Mouse (Mus musculus) thymus, adult 2 months (tissue): ENCODE results near the gene Ptpn12. TPM values are rescaled to one million over a fixed set of nuclear protein-coding genes. Genes with fewer than 3 reads are reported as not detected.
"Not testable (repeated sequence)": the region's sequence is repeated elsewhere in the genome, so short reads cannot be mapped to it uniquely, and the experiment has no call there.

Experiments
- DNase-seq: peaks from one replicate; pipeline ENCODE4 v3.0.0; 2021
- H3K27ac ChIP-seq: fragments of 200-500 bp; 2 replicates; pipeline ENCODE4 v1.5.1; 2012; ENCODE audit warnings: low read length, control low read depth; ENCODE audit not compliant: control insufficient read depth, insufficient read depth
- H3K27me3 ChIP-seq: fragments of 200-500 bp; 2 replicates; pipeline ENCODE4 v1.6.1; 2012; ENCODE audit warnings: mild to moderate bottlenecking, low read length, moderate library complexity, mixed read lengths; ENCODE audit not compliant: control insufficient read depth, insufficient read depth
- H3K36me3 ChIP-seq: fragments of 200-500 bp; 2 replicates; pipeline ENCODE4 v1.6.1; 2012; ENCODE audit warnings: mild to moderate bottlenecking, low read length, moderate library complexity; ENCODE audit not compliant: control insufficient read depth, insufficient read depth
- H3K4me1 ChIP-seq: fragments of 200-500 bp; replicated peaks from 2 replicates; pipeline ENCODE4 v1.6.1; 2012; ENCODE audit warnings: low read length; ENCODE audit not compliant: control insufficient read depth, insufficient read depth
- H3K4me3 ChIP-seq: fragments of 200-500 bp; 2 replicates; pipeline ENCODE4 v1.5.1; 2012; ENCODE audit warnings: mild to moderate bottlenecking, low read length, control low read depth, moderate library complexity; ENCODE audit not compliant: control insufficient read depth, insufficient read depth
- CTCF ChIP-seq: fragments of 200-500 bp; IDR thresholded peaks from 2 replicates; pipeline ENCODE4 v1.5.1; 2012; ENCODE audit warnings: mild to moderate bottlenecking, control low read depth, low read length, moderate library complexity, borderline replicate concordance; ENCODE audit not compliant: control insufficient read depth, poor library complexity, insufficient read depth; ENCODE audit errors: extremely low read depth
- POLR2A ChIP-seq: fragments of 200-500 bp; IDR thresholded peaks from 2 replicates; pipeline ENCODE4 v1.6.1; 2012; ENCODE audit warnings: mild to moderate bottlenecking, low read length, control low read depth, moderate library complexity; ENCODE audit not compliant: control insufficient read depth, poor library complexity, insufficient read depth; ENCODE audit errors: extremely low read depth
- WGBS: fragments of 180-500 bp; shearing (Covaris S2); methylation state at CpG from one replicate; pipeline ENCODE4 v1.1.7; 2018; 5-methylcytosine and 5-hydroxymethylcytosine counted together
- polyA plus RNA-seq: library from polyadenylated mRNA; depleted of rRNA; stranded (reverse); fragments of >200 nt; gene quantifications from 2 replicates; pipeline ENCODE4 v1.2.3, GENCODE M21; 2012

Gene Ptpn12
- polyA plus RNA-seq, 1 experiment: 26.9 TPM

GRCm38 (mm10) chr5:20946906-20947305, 108.8 kb downstream of the Ptpn12 start:
- 80% methylated on average over 6 of the region's 6 CpGs for WGBS
- Histone ChIP-seq H3K27ac (no peak overlapping the region), H3K4me1 (peaks cover 24% of the 10 kb centered on the region), H3K36me3 (no peaks in the 10 kb centered on the region), H3K4me3 (no peak overlapping the region), H3K27me3 (no peaks in the 10 kb centered on the region)
- DNase-seq: no peak
- no peak for TF ChIP-seq POLR2A
- TF ChIP-seq CTCF: no peak

GRCm38 (mm10) chr5:20944961-20945748, 110.6 kb downstream of the Ptpn12 start:
- Histone ChIP-seq H3K4me1 (peaks cover 33% of the 10 kb centered on the region), H3K36me3 (no peaks in the 10 kb centered on the region), H3K27me3 (no peaks in the 10 kb centered on the region), H3K4me3 (peak overlapping the region; percentile 30), H3K27ac (peak overlapping the region; percentile 93)
- no peak for TF ChIP-seq CTCF
- TF ChIP-seq POLR2A: no peak
- DNase-seq: peak; percentile 44
- 7% methylated on average over 13 of the region's 13 CpGs for WGBS

DNA sequence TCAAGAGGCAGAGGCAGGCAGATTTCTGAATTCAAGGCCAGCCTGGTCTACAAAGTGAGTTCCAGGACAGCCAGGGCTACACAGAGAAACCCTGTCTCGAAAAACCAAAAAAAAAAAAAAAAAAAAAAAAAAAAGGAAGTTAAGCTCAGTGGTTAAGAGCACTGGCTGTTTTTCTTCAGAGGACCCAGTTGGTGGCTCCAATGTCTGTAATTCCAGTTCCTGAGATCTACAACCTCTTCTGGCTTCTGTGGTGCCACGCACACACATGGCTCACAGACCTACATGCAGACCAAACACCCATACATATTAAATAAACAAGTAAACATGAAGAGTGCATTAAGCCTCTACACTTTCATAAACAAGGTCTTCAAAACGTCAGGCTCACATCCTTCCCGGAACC, 111.9 kb downstream of the Ptpn12 start:
- DNase-seq, H3K27ac ChIP-seq, H3K36me3 ChIP-seq, H3K4me3 ChIP-seq, H3K27me3 ChIP-seq: not testable (repeated sequence)
- WGBS: 44% methylated on average over 4 of the region's 4 CpGs
- peaks cover 38% of the 10 kb centered on the region for H3K4me1 ChIP-seq

DNA sequence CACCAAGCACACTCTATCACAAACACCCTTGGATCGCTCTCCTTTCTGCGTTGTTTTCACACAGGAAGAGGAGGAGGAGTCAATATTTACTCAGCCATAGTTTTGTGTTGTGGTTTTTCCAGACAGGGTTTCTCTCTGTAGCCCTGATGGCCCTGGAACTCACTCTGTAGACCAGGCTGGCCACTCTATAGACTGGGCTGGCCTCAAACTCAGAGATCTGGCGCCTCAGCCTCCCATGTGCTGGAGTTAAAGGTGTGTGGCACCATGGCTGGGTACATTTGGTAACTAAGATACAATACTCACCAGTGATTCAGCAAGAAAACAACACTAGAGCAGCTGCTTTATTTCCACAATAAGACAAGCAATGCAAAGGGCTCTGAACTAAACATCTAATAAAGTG, 113.2 kb downstream of the Ptpn12 start:
- Histone ChIP-seq H3K27ac (peak overlapping the region; percentile 39; the same call in 1 of the 2 replicates), H3K36me3 (no peaks in the 10 kb centered on the region), H3K4me1 (peaks cover 42% of the 10 kb centered on the region), H3K27me3 (no peaks in the 10 kb centered on the region), H3K4me3 (no peak overlapping the region)
- DNase-seq: no peak
- WGBS: 36% methylated on average over 3 of the region's 3 CpGs
- TF ChIP-seq CTCF (no peak), POLR2A (no peak)

GRCm38 (mm10) chr5:20941205-20941604, 114.5 kb downstream of the Ptpn12 start:
- Histone ChIP-seq H3K4me3 (no peak overlapping the region), H3K27me3 (no peaks in the 10 kb centered on the region), H3K27ac (peak overlapping the region; percentile 64; the same call in 1 of the 2 replicates), H3K36me3 (no peaks in the 10 kb centered on the region), H3K4me1 (peaks cover 37% of the 10 kb centered on the region)
- DNase-seq: peak; percentile 60
- no peak for TF ChIP-seq POLR2A
- no peak for TF ChIP-seq CTCF
- under 1% methylated on average over 5 of the region's 5 CpGs for WGBS

- 45% methylated on average over 4 of the region's 4 CpGs for WGBS
- Histone ChIP-seq H3K27ac (no peak overlapping the region), H3K4me3 (no peak overlapping the region), H3K27me3 (no peaks in the 10 kb centered on the region), H3K4me1 (peaks cover 38% of the 10 kb centered on the region), H3K36me3 (no peaks in the 10 kb centered on the region)
- no peak for DNase-seq
- TF ChIP-seq POLR2A (no peak), CTCF (no peak)
Observed at GRCm38 (mm10) chr5:20940696-20941095, 115.0 kb downstream of the Ptpn12 start.

DNA sequence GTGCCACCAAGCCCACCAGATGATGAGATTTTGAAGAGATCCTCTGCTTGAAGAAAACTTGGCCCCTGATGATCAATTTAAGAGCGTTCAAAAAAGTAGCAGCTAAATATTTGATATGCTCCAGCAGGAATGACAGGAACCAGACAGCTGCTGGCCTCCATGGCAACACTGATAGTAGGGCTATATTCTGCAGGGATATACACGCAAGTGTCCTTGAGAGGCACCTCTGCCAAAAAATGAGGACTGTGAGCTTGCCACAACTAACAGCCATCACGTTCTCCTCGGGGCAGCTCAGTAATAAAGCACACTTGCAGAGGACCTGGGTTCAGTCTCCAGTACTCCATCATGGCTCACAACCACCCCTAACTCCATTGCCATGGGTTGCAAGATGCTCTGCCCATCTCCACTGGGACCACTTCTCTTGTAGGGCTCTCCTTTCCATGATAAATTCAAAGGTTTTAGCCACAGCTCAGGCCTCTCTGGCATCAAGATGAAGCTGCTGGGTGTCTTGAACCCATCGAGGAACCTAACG, 115.6 kb downstream of the Ptpn12 start:
- no peaks in the 10 kb centered on the region for H3K27me3 ChIP-seq
- H3K36me3 ChIP-seq: no peaks in the 10 kb centered on the region
- TF ChIP-seq CTCF: no peak
- TF ChIP-seq POLR2A: no peak
- DNase-seq: no peak
- no peak overlapping the region for H3K27ac ChIP-seq
- H3K4me1 ChIP-seq: peaks cover 34% of the 10 kb centered on the region
- WGBS: 93% methylated on average over 6 of the region's 6 CpGs
- no peak overlapping the region for H3K4me3 ChIP-seq
